Mouse (Mus musculus) left cerebral cortex, adult 8-10 months (tissue): ENCODE measurements around the gene Cnpy1. TPM values are rescaled to one million over a fixed set of nuclear protein-coding genes. Genes with fewer than 3 reads are reported as not detected.

Experiments
- DNase-seq, 2 experiments: peaks; one replicate each; pipeline ENCODE4 v3.0.0; 2022; ENCODE audit warnings: low spot score in 2 of 2
- total RNA-seq, 4 experiments: library from RNA; stranded (reverse); gene quantifications; 2 replicates each; pipeline ENCODE4 v1.2.4; 2022

The Cnpy1 gene
- total RNA-seq, 4 experiments from 2014 or later, result 0.17 TPM; not detected in 3

DNA sequence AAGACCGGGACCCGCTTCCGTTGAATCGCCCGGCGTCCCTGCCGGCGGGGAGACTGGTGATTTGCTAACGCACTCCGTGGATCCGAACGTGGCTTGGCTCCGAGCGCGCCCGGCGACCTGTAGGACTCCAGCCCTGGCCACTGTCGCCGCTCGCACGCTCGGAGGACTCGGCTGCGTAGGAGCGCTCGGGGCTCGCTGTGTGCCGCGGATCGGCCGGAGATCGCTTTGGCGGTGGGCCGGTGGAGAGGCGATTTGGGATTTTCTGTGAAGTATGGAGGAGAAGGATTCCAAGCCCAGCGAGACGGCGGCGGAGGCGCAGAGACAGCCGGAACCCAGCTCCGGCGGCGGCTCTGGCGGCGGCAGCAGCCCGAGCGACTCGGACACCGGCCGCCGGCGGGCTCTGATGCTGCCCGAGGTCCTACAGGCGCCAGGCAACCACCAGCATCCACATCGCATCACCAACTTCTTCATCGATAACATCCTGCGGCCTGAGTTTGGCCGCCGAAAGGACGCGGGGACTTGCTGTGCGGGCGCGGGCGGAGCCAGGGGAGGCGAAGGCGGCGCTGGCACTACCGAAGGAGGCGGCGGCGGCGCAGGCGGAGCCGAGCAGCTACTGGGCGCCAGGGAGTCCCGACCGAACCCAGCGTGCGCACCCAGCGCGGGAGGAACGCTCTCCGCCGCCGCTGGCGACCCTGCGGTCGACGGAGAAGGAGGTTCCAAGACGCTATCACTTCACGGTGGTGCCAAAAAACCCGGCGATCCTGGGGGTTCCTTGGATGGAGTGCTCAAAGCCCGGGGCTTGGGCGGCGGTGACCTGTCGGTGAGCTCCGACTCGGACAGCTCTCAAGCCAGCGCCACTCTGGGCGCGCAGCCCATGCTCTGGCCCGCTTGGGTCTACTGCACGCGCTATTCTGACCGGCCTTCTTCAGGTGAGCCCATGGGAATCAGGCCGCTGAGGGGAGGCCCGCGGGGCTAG, 79.1 kb downstream of the Cnpy1 start:
- DNase-seq, result peak in 1 of 2 experiments; percentile 23

DNA sequence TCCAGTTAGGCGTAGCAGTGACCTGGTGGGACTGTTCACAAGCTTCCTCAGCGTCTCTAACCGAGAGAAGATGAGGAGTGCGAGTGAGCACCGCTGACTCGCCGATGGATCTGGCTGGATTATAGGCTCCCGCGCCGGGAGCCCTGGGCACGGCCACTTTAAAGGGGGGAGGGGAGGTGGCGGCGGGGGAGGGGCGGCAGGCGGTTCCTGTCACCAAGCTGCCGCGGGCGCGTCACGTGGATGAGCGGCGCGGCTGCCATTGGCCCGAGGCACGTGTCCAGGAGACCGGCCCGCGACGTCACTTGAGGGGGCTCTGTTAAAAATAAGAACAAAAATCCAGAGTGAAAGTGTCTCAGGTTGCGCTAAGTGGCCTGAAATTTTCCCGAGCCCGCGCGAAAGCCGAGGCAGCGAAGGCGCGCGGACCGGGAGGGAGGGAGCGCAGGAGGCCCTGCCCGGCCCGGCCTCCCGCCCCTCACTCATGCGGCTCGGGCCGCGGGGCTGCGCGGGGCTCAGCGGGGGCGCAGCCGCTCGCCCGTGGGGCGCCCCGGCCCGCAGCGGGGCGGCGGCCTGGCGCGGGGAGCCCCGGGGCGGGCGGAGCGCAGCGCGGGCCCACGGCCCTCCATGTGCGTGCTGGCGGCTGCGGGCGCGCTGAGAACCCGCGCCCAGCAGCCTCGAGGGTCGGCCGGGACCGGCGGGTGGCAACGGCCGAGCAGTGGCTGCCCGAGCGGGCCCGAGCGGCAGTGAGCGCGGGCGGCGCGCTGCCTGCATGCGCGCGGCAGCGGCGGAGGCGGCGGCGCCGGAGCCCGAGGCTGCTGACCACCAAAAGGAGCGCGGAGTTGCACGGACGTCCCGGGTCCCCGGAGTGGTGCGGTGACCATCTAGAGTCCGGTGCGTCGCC, 80.0 kb downstream of the Cnpy1 start, which contains the start of gene En2:
Gene En2, plus strand, starts transcription at position 337 of the 898 bp plus-strand sequence.
- no peak for DNase-seq

DNA sequence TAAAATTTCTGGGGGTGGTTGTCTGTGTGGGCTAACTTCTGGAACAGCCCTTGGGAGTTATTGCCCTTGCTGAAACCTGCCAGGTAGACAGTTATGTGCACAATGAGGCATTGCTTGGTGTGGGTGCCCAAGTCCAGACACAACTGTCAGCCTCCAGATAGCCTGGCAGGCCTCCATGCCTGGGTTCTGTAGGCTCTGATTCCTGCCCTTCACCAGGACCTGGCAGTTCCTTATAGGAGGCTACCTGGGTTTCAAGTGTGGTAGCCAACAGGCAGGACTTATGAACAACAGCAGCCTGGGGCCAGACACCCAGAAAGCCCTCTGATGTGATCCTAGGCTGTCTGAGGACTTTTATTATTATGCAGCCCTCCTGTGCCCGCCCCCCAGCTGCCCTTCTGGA, 81.7 kb downstream of the Cnpy1 start:
- no peak for DNase-seq

DNA sequence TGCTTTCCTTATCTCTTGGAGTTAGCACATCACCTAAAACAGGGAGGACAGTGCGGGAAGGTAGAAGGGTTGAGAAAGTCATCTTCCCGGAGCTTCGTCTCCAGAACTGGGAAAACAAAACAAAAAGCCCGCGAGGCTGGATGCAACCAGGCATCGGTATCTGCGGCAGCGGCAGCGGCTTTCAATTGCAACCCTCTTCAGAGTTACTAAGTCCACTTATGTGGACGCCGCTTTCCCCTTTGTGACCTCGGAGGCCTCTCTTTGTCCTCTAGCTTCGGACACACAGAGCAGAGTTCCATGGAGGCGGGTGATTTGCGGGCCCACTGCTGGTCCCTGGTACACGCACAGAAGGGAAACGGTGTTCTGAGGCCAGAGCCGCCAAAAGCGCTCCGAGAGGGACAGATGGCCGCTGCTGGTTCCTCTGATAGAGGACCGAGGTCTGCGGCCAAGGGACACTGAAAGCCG, 83.6 kb downstream of the Cnpy1 start:
- no peak for DNase-seq

DNA sequence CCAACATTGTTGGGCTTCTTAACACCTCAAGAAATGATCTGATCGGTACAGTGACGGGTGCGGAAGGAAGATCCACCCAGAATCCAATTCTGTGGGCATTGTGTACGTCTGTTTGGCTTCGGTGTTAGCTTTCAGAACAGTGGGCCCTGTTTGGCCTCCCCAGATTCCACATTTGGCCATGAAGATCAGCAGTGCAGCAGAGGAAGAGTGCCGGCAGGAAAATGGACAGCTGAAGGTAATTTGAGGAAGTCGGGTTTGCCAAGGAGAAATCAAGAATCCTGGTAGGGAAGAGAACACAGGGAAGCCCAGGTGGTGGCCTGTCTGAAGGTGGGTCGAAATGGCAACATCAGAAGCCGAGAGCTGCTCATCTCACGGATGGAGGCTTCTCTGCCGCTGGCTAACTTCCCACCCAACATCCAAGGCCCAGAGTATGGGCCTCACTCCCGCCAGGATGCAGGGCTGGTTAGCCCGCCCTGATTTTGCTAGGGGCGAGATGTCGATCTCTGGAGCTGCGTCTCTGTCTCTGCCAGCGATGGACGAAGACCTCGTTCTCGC, 84.1 kb downstream of the Cnpy1 start:
- DNase-seq, result no peak

DNA sequence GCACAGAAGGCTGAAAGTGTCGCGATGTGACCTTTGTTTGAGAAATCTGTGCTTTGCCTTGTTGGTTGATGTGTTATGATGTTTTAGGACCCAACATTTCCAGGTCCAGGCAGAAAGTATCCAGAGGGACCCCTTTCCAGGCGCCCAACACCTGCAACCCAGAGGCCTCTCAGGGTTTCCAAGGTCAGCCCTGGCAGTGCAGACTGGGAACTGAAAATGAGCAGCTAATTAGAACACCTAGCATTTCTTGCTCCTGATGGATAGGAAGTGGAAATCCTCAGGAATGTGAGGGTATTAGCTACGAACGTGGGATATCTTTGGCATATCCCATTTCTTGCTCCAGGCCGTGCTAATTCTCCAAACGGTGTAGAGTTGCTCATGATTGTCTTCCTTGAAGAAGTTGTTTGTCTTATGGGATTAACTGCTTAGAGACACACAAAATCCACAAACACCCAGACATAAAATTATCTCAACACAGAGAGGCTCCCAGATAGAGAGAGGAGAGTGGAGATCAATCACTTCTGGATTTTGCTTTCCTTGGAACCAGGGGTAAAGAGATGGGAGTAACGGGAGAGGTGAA, 85.6 kb downstream of the Cnpy1 start:
- no peak for DNase-seq

DNA sequence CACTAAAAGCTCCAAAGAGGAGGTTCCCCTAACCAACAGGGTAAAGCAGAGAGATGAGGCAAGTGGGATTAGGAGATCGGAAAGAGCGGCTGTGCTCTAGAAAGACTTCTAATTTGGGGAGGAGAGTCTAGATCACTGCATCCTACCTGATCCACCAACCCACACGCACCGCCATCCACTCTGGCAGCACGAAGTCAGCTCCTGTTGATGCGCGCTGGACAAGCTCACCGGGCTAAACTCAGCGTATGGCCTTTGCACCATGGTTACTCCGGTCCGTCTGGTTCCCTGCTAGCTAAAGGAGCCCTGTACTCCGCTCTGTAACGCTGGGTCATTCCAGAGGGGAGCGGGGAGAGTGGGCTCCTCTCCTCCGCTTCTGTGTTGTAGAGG, 86.5 kb downstream of the Cnpy1 start:
- no peak for DNase-seq

DNA sequence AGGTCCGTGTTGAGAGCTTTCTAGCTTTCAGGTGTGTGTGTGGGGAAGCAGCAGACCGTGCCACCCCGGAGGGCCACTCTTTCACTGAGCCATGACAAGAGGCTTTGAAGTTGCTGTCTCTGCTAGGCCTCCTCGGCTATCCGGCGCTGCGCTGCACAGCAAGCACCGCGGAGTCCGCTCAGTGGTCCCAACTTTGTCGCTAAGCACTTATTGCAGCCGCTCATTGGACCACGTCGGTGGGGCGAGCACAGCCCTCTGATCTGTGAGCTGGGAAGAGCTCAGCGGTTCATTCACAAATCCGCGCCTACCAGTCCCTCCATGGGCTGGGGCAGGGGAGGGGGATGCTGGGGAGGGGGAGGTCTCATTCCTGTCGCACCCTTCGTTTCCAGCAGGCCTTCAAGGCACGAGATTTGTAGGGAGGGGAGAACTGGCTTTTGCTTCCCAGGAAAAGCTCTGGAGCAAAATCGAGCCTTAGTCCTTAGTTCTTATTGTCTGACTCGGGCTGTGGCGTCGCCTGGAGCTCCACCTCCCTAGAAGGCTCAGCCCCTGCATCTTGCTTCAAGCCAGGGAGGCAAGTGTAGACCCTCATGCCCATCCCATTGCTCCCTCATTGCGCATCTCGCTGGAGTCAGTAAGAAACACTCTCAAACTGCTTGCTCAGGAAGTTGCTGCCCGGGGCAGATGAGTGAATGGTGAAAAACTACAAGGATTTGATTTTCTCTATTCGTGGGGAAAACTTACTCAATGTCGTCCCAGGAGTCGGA, 87.1 kb downstream of the Cnpy1 start:
- no peak for DNase-seq

DNA sequence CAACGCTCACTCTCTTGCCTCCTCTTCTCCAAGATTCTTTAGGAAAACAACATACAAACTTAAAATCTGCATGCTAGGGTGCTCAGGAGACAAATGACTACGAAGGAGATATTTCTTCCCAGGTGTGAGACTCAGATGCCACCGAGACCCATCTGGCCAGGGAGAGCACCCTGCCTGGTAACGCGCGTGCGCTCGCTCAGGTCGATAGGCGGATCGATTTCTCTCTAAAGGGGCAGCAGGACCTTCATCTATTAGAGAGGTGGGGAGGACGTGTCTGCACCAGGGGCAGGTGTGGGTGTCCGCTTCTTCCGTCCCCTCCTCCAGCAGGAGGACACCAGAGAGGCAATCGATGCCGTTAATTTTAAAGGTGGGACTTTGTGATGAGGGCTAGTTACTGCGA, 87.8 kb downstream of the Cnpy1 start:
- DNase-seq, result no peak

DNA sequence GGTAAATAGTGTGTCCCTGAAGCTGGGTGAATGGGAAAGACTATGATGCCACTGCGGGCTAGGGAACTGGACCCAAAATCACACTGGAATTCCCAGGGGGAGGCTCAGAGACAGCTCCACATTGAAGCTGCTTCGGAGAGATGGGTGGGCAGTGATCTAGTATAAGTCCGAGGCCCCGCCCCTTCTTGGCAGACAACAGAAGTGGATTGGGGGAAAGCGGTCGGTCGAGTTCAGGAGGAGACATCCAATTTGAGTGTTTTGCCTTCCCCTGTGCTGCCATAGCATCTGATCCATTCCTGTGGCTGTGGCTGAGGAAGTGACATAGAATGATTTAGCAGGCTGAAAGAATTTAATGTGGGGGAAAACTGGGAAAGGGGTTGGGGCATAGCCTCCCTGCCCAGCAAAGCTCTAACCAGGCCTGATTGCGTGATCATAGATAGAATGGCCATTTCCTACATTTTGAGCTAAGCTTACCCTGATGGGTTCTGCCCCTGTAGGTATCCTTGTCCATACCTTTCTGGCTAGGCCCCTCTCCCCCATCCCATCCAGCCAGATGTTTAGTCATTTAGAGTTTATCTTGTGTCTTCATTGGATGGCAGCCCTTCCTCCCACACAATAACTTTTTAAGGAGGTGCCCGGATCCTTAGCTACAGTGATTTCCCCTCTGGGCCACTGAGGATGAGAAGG, 88.4 kb downstream of the Cnpy1 start:
- no peak for DNase-seq

Other genes starting within 250 kb of the Cnpy1 start
- 100 to 1,000 TPM in 3 of 4 experiments, 10 to 100 TPM in 1; 93.1 to 116 (median 115) TPM for gene Insig1, start 174.4 kb downstream of the Cnpy1 start, total RNA-seq
- gene En2, start 80.1 kb downstream of the Cnpy1 start, total RNA-seq, result under 1 TPM; 0.42 to 0.65 (median 0.52) TPM
- gene Rbm33, start 71.3 kb upstream of the Cnpy1 start, total RNA-seq, result 10 to 100 TPM; 60.1 to 69.3 (median 65.6) TPM
- 1 to 10 TPM; 2.9 to 4.3 (median 3.3) TPM for gene Shh, start 221.4 kb upstream of the Cnpy1 start, total RNA-seq